Mouse (Mus musculus) liver, embryonic 14.5 days (tissue): ENCODE measurements around the gene Tmed9. TPM values are rescaled to one million over a fixed set of nuclear protein-coding genes. Genes with fewer than 3 reads are reported as not detected.

ENCODE experiments used
- ATAC-seq: fragments of 200-750 bp; cut with Nextera tagmentation; 2 replicates; pipeline ENCODE4 v1.8.0; 2017; ENCODE audit warnings: moderate number of reproducible peaks, mild to moderate bottlenecking, moderate library complexity; ENCODE audit not compliant: insufficient read depth
- DNase-seq, 3 experiments: peaks; one replicate each; pipeline ENCODE4 v3.0.0-alpha.2; 2012 to 2013; ENCODE audit warnings: low read depth in 3 of 3, low spot score in 3 of 3
- H3K27ac ChIP-seq: fragments of 300-500 bp; sonication (generic); 2 replicates; pipeline ENCODE4 v1.5.1; 2014; ENCODE audit warnings: moderate library complexity, mild to moderate bottlenecking, control low read depth, inconsistent platforms
- H3K27me3 ChIP-seq: fragments of 300-500 bp; sonication (generic); 2 replicates; pipeline ENCODE4 v1.6.1; 2014; ENCODE audit warnings: mild to moderate bottlenecking, low read length, moderate library complexity; ENCODE audit not compliant: control insufficient read depth, insufficient read depth
- H3K36me3 ChIP-seq: fragments of 300-500 bp; sonication (generic); replicated peaks from 2 replicates; pipeline ENCODE4 v1.6.1; 2014; ENCODE audit warnings: low read depth; ENCODE audit not compliant: control insufficient read depth, insufficient read depth
- H3K4me1 ChIP-seq, 2 experiments: fragments of 200-500 bp in 1 of 2; fragments of 300-500 bp in 1 of 2; sonication (generic) in 1 of 2; replicated peaks; 2 replicates each; pipeline ENCODE4 v1.6.1; 2012 to 2014; ENCODE audit warnings: antibody characterized with exemption in 1 of 2, inconsistent platforms in 1 of 2, low read length in 1 of 2; ENCODE audit not compliant: control insufficient read depth in 2 of 2, insufficient read depth in 2 of 2
- H3K4me2 ChIP-seq: fragments of 300-500 bp; sonication (generic); 2 replicates; pipeline ENCODE4 v1.6.1; 2014; ENCODE audit warnings: low read depth, mild to moderate bottlenecking, control low read depth, moderate library complexity
- H3K4me3 ChIP-seq, 2 experiments: fragments of 200-500 bp in 1 of 2; fragments of 300-500 bp in 1 of 2; sonication (generic) in 1 of 2; 2 replicates each; pipeline ENCODE4 v1.5.1; 2012 to 2014; ENCODE audit warnings: low read depth in 2 of 2, low read length in 2 of 2, mild to moderate bottlenecking in 2 of 2, control low read depth in 1 of 2, inconsistent platforms in 1 of 2, moderate library complexity in 1 of 2; ENCODE audit not compliant: insufficient read depth in 1 of 2
- H3K9ac ChIP-seq: fragments of 300-500 bp; sonication (generic); replicated peaks from 2 replicates; pipeline ENCODE4 v1.6.1; 2014; ENCODE audit warnings: mild to moderate bottlenecking, control low read depth, moderate library complexity
- H3K9me3 ChIP-seq: fragments of 300-500 bp; sonication (generic); 2 replicates; pipeline ENCODE4 v1.6.1; 2016; ENCODE audit warnings: low read length, mixed read lengths; ENCODE audit not compliant: control insufficient read depth
- CTCF ChIP-seq: IDR thresholded peaks from 2 replicates; pipeline ENCODE4 v1.5.1; 2016; ENCODE audit warnings: antibody characterized with exemption, low read depth, control low read depth
- EP300 ChIP-seq: IDR thresholded peaks from 2 replicates; pipeline ENCODE4 v1.6.1; 2016; ENCODE audit warnings: antibody characterized with exemption, low read depth
- WGBS: fragments of 180-500 bp; shearing (Covaris S2); extraction: QIAGEN DNeasy Blood & Tissue Kit; methylation state at CpG from one replicate; pipeline ENCODE4 v1.1.7; 2014; ENCODE audit not compliant: insufficient replicate concordance; 5-methylcytosine and 5-hydroxymethylcytosine counted together
- polyA plus RNA-seq, 2 experiments: library from polyadenylated mRNA; depleted of rRNA in 1 of 2; stranded (reverse) in 1 of 2; unstranded in 1 of 2; fragments of >200 nt; fragmentation: Nextera tagmentation in 1 of 2; extraction: Ambion mirVana in 1 of 2; gene quantifications; 2 replicates each; pipeline versions ENCODE4 v1.2.1 to v1.2.3; 2012 to 2014

Gene Tmed9
- polyA plus RNA-seq, 2 experiments, result 20.7 to 58.3 TPM

DNA sequence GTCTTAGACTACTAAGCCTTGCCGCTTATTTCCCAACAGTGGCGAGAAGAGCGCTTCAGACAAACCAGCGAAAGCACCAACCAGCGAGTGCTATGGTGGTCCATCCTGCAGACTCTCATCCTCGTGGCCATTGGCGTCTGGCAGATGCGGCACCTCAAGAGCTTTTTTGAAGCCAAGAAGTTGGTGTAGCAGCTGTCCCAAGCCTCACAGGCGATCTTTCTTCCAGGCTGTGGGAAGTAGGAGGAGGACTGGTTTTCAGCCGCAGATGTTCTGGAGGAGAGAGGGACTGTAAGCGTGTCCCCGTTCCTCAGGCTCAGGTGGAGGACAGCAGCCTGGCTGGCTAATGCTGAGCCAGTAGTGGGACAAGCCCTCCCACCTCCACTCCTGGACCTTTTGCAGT, 23.3 kb downstream of the Tmed9 start:
- TF ChIP-seq CTCF, result no peak
- no peak for TF ChIP-seq EP300
- no peak overlapping the region for H3K27ac ChIP-seq
- no peak for DNase-seq
- no peaks in the 10 kb centered on the region for H3K9me3 ChIP-seq
- no peak overlapping the region for H3K4me3 ChIP-seq
- H3K36me3 ChIP-seq, result peaks cover 15% of the 10 kb centered on the region
- peaks cover 12 to 15% of the 10 kb centered on the region in 2 experiments for H3K4me1 ChIP-seq
- no peaks in the 10 kb centered on the region for H3K27me3 ChIP-seq
- H3K4me2 ChIP-seq, result no peak overlapping the region
- no peak for ATAC-seq
- H3K9ac ChIP-seq, result no peak overlapping the region
- WGBS, result 90% methylated on average over 12 of the region's 12 CpGs

- Histone ChIP-seq H3K9ac (peak within 1 kb of the TSS; percentile 79), H3K4me2 (peak within 1 kb of the TSS; percentile 94), H3K9me3 (no peaks in the 10 kb centered on the region), H3K4me1 (peaks cover 4 to 6% of the 10 kb centered on the region in 2 experiments; a peak in 2 of 4 replicates), H3K27me3 (no peaks in the 10 kb centered on the region), H3K4me3 (peak within 1 kb of the TSS; percentile 89 to 94), H3K27ac (no peak within 1 kb of the TSS), H3K36me3 (peaks cover 10% of the 10 kb centered on the region)
- TF ChIP-seq EP300 (no peak), CTCF (no peak)
- ATAC-seq, result peak; percentile 82
- WGBS, result 6% methylated on average over 49 of the region's 51 CpGs
- DNase-seq, result peak; percentile 62 to 64 (median 64)
These were observed 26.3 kb downstream of the Tmed9 start, which contains the start of gene B4galt7 for GRCm38 (mm10) chr13:55599566-55600540. Gene B4galt7, plus strand, starts transcription at chr13:55599896.

DNA sequence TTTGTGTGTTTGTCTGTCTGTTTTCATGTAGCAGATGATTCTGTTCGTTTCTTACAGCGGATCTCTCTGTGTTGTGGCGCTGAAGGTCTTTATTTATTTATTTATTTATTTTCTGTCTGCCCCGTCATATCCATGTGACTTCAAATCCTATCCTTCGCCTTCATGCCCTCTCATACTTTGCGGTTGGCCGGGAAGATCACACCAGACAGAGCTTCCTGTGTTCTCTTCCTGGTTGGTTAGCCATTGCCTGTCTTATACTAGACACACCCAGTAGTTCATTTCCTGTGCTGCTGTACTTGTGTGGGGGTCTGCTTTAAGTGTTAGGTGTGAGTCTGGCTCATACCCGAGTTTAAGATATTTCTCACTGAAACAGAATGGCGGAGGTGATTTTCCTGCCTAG, 27.1 kb downstream of the Tmed9 start:
- H3K27me3 ChIP-seq, result no peaks in the 10 kb centered on the region
- peaks cover 10% of the 10 kb centered on the region for H3K36me3 ChIP-seq
- H3K27ac ChIP-seq, result no peak overlapping the region
- 3% methylated on average over 9 of the region's 9 CpGs for WGBS
- peaks cover 4 to 6% of the 10 kb centered on the region in 2 experiments; a peak in 2 of 4 replicates for H3K4me1 ChIP-seq
- peak overlapping the region; percentile 89 to 94 for H3K4me3 ChIP-seq
- no peaks in the 10 kb centered on the region for H3K9me3 ChIP-seq
- no peak for TF ChIP-seq EP300
- TF ChIP-seq CTCF, result no peak
- ATAC-seq (no peak), DNase-seq (no peak)
- peak overlapping the region; percentile 94 for H3K4me2 ChIP-seq
- H3K9ac ChIP-seq, result peak overlapping the region; percentile 79

DNA sequence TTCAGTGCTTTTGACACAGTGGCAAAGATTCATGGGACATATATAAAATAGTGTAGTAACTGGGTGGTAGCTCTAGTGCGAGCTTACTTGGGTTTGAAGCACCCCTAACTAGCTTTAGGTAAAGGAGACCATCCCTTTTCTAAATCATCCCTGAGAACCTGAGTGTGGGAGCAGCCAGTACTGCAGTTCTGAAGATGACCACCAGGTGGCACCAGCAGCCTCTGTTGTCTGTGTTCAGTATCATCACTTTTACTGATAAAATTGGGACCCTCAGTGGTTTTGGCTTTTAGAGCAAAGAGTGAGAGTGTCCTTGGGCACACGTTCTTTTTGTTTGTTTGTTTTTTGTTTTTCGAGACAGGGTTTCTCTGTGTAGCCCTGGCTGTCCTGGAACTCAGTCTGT, 28.1 kb downstream of the Tmed9 start:
- no peak overlapping the region for H3K4me2 ChIP-seq
- DNase-seq, result peak; percentile 59 to 61 (median 60)
- WGBS, result 1% methylated on average over 3 of the region's 3 CpGs

GRCm38 (mm10) chr13:55604606-55605005, 31.1 kb downstream of the Tmed9 start:
- no peak for DNase-seq
- no peak overlapping the region for H3K9ac ChIP-seq
- 85% methylated on average over 3 of the region's 3 CpGs for WGBS
- H3K27me3 ChIP-seq, result no peaks in the 10 kb centered on the region
- H3K4me2 ChIP-seq, result no peak overlapping the region
- ATAC-seq, result no peak
- H3K9me3 ChIP-seq, result no peaks in the 10 kb centered on the region
- no peaks in the 10 kb centered on the region for H3K36me3 ChIP-seq
- H3K27ac ChIP-seq, result no peak overlapping the region
- TF ChIP-seq CTCF (no peak), EP300 (no peak)
- no peak overlapping the region for H3K4me3 ChIP-seq
- peaks cover 4% of the 10 kb centered on the region in 2 experiments; a peak in 2 of 4 replicates for H3K4me1 ChIP-seq

More for the DNA sequence above, 28.1 kb downstream of the Tmed9 start:
- TF ChIP-seq CTCF (peak; percentile 94), EP300 (no peak)
- no peak for ATAC-seq
- H3K9me3 ChIP-seq, result no peaks in the 10 kb centered on the region
- H3K4me3 ChIP-seq, result no peak overlapping the region
- H3K4me1 ChIP-seq, result peaks cover 4 to 6% of the 10 kb centered on the region in 2 experiments; a peak in 2 of 4 replicates
- peaks cover 8% of the 10 kb centered on the region for H3K36me3 ChIP-seq
- no peak overlapping the region for H3K9ac ChIP-seq
- H3K27ac ChIP-seq, result no peak overlapping the region
- H3K27me3 ChIP-seq, result no peaks in the 10 kb centered on the region
